Mouse (Mus musculus): Measurements from ENCODE around the gene Phykpl. TPM values are rescaled to one million over a fixed set of nuclear protein-coding genes. Genes with fewer than 3 reads are reported as not detected.
A peak's percentile ranks its signal among the peaks of the same experiment; 100 is the strongest.

The Phykpl gene
- polyA plus RNA-seq, 1 experiment from 2014 or later: 11.8 TPM

- 55% methylated on average over 10 of the region's 10 CpGs for WGBS (ENCODE audit: insufficient replicate concordance)
- Histone ChIP-seq H3K27ac (replicated peaks) (no peak overlapping the region), H3K4me1 (replicated peaks) (peaks cover 8% of the 10 kb centered on the region; the same call in 1 of the 2 replicates), H3K27me3 (no peaks in the 10 kb centered on the region), H3K9ac (no peak overlapping the region), H3K36me3 (replicated peaks) (no peaks in the 10 kb centered on the region), H3K9me3 (replicated peaks) (no peaks in the 10 kb centered on the region), H3K4me3 (replicated peaks) (no peak overlapping the region), H3K4me2 (no peak overlapping the region)
- no peak for ATAC-seq (ENCODE audit: insufficient read depth)
Observed at GRCm38 (mm10) chr11:51554590-51554989, 30.0 kb upstream of the Phykpl start.

GRCm38 (mm10) chr11:51555066-51555465 is 29.5 kb upstream of the Phykpl start:
- Histone ChIP-seq H3K4me2 (no peak overlapping the region), H3K9ac (no peak overlapping the region), H3K27ac (replicated peaks) (no peak overlapping the region), H3K27me3 (no peaks in the 10 kb centered on the region), H3K4me1 (replicated peaks) (peaks cover 8% of the 10 kb centered on the region; the same call in 1 of the 2 replicates), H3K9me3 (replicated peaks) (no peaks in the 10 kb centered on the region), H3K4me3 (replicated peaks) (no peak overlapping the region), H3K36me3 (replicated peaks) (no peaks in the 10 kb centered on the region)
- 13% methylated on average over 2 of the region's 2 CpGs for WGBS (ENCODE audit: insufficient replicate concordance)
- ATAC-seq (ENCODE audit: insufficient read depth): no peak

- Histone ChIP-seq H3K4me1 (replicated peaks) (no peaks in the 10 kb centered on the region), H3K36me3 (replicated peaks) (no peaks in the 10 kb centered on the region), H3K4me3 (replicated peaks) (no peak overlapping the region), H3K9me3 (replicated peaks) (no peaks in the 10 kb centered on the region), H3K27me3 (no peaks in the 10 kb centered on the region), H3K4me2 (no peak overlapping the region), H3K27ac (replicated peaks) (no peak overlapping the region), H3K9ac (no peak overlapping the region)
- WGBS (ENCODE audit: insufficient replicate concordance): 53% methylated on average over 1 of the region's 1 CpGs
- no peak for ATAC-seq (ENCODE audit: insufficient read depth)
Observed at GRCm38 (mm10) chr11:51563276-51563675, 21.3 kb upstream of the Phykpl start.

GRCm38 (mm10) chr11:51565062-51565461 is 19.5 kb upstream of the Phykpl start:
- H3K4me1 ChIP-seq (replicated peaks): no peaks in the 10 kb centered on the region
- 6% methylated on average over 3 of the region's 3 CpGs for WGBS (ENCODE audit: insufficient replicate concordance)
- H3K9me3 ChIP-seq (replicated peaks): no peaks in the 10 kb centered on the region
- H3K4me3 ChIP-seq (replicated peaks): no peak overlapping the region
- H3K36me3 ChIP-seq (replicated peaks): no peaks in the 10 kb centered on the region
- H3K27me3 ChIP-seq: no peaks in the 10 kb centered on the region
- no peak for ATAC-seq (ENCODE audit: insufficient read depth)
- no peak overlapping the region for H3K27ac ChIP-seq (replicated peaks)
- no peak overlapping the region for H3K4me2 ChIP-seq
- no peak overlapping the region for H3K9ac ChIP-seq

GRCm38 (mm10) chr11:51565951-51566350 is 18.6 kb upstream of the Phykpl start:
- Histone ChIP-seq H3K4me1 (replicated peaks) (no peaks in the 10 kb centered on the region), H3K27ac (replicated peaks) (no peak overlapping the region), H3K9ac (no peak overlapping the region), H3K9me3 (replicated peaks) (no peaks in the 10 kb centered on the region), H3K27me3 (no peaks in the 10 kb centered on the region), H3K36me3 (replicated peaks) (no peaks in the 10 kb centered on the region), H3K4me2 (no peak overlapping the region), H3K4me3 (replicated peaks) (no peak overlapping the region)
- 72% methylated on average over 6 of the region's 6 CpGs for WGBS (ENCODE audit: insufficient replicate concordance)
- no peak for ATAC-seq (ENCODE audit: insufficient read depth)

GRCm38 (mm10) chr11:51568801-51569200 is 15.8 kb upstream of the Phykpl start:
- Histone ChIP-seq H3K4me1 (replicated peaks) (no peaks in the 10 kb centered on the region), H3K4me2 (no peak overlapping the region), H3K36me3 (replicated peaks) (no peaks in the 10 kb centered on the region), H3K4me3 (replicated peaks) (no peak overlapping the region), H3K27ac (replicated peaks) (no peak overlapping the region), H3K9me3 (replicated peaks) (no peaks in the 10 kb centered on the region), H3K9ac (no peak overlapping the region), H3K27me3 (no peaks in the 10 kb centered on the region)
- WGBS (ENCODE audit: insufficient replicate concordance): 67% methylated on average over 4 of the region's 4 CpGs
- no peak for ATAC-seq (ENCODE audit: insufficient read depth)

GRCm38 (mm10) chr11:51576454-51576853 is 8.1 kb upstream of the Phykpl start:
- Histone ChIP-seq H3K9me3 (replicated peaks) (no peaks in the 10 kb centered on the region), H3K9ac (no peak overlapping the region), H3K4me2 (no peak overlapping the region), H3K36me3 (replicated peaks) (no peaks in the 10 kb centered on the region), H3K27ac (replicated peaks) (no peak overlapping the region), H3K4me3 (replicated peaks) (no peak overlapping the region), H3K27me3 (no peaks in the 10 kb centered on the region), H3K4me1 (replicated peaks) (no peaks in the 10 kb centered on the region)
- WGBS (ENCODE audit: insufficient replicate concordance): 73% methylated on average over 4 of the region's 4 CpGs
- ATAC-seq (ENCODE audit: insufficient read depth): no peak

- WGBS (ENCODE audit: insufficient replicate concordance): 34% methylated on average over 7 of the region's 7 CpGs
Observed at GRCm38 (mm10) chr11:51577587-51577986, 7.0 kb upstream of the Phykpl start.

GRCm38 (mm10) chr11:51579024-51579423 is 5.5 kb upstream of the Phykpl start:
- peaks cover 13% of the 10 kb centered on the region for H3K4me1 ChIP-seq (replicated peaks)
- H3K4me2 ChIP-seq: no peak overlapping the region
- no peak for ATAC-seq (ENCODE audit: insufficient read depth)
- H3K27me3 ChIP-seq: no peaks in the 10 kb centered on the region
- H3K9ac ChIP-seq: no peak overlapping the region
- no peak overlapping the region for H3K4me3 ChIP-seq (replicated peaks)
- no peaks in the 10 kb centered on the region for H3K36me3 ChIP-seq (replicated peaks)
- no peaks in the 10 kb centered on the region for H3K9me3 ChIP-seq (replicated peaks)
- H3K27ac ChIP-seq (replicated peaks): no peak overlapping the region
- 36% methylated on average over 4 of the region's 4 CpGs for WGBS (ENCODE audit: insufficient replicate concordance)

More at GRCm38 (mm10) chr11:51577587-51577986, 7.0 kb upstream of the Phykpl start:
- ATAC-seq (ENCODE audit: insufficient read depth): no peak
- no peaks in the 10 kb centered on the region for H3K9me3 ChIP-seq (replicated peaks)
- no peak overlapping the region for H3K9ac ChIP-seq
- no peaks in the 10 kb centered on the region for H3K27me3 ChIP-seq
- H3K27ac ChIP-seq (replicated peaks): no peak overlapping the region
- no peaks in the 10 kb centered on the region for H3K4me1 ChIP-seq (replicated peaks)
- no peak overlapping the region for H3K4me3 ChIP-seq (replicated peaks)
- no peak overlapping the region for H3K4me2 ChIP-seq
- no peaks in the 10 kb centered on the region for H3K36me3 ChIP-seq (replicated peaks)

- H3K36me3 ChIP-seq (replicated peaks): peaks cover 20% of the 10 kb centered on the region
- H3K9me3 ChIP-seq (replicated peaks): no peaks in the 10 kb centered on the region
- no peak overlapping the region for H3K9ac ChIP-seq
- WGBS (ENCODE audit: insufficient replicate concordance): 15% methylated on average over 8 of the region's 8 CpGs
- H3K4me2 ChIP-seq: no peak overlapping the region
- H3K27me3 ChIP-seq: no peaks in the 10 kb centered on the region
- no peak for ATAC-seq (ENCODE audit: insufficient read depth)
- H3K4me1 ChIP-seq (replicated peaks): peaks cover 47% of the 10 kb centered on the region
- no peak overlapping the region for H3K4me3 ChIP-seq (replicated peaks)
- peak overlapping the region; percentile 93; the same call in 1 of the 2 replicates for H3K27ac ChIP-seq (replicated peaks)
Observed at GRCm38 (mm10) chr11:51582713-51583112, 1.8 kb upstream of the Phykpl start.

GRCm38 (mm10) chr11:51584057-51584430 is 513 bp upstream of the Phykpl start:
- 13% methylated on average over 9 of the region's 9 CpGs for WGBS (ENCODE audit: insufficient replicate concordance)
- ATAC-seq (ENCODE audit: insufficient read depth): peak; percentile 13
- H3K27ac ChIP-seq (replicated peaks): peak overlapping the region; percentile 93
- peak overlapping the region; percentile 96 for H3K4me2 ChIP-seq
- H3K4me1 ChIP-seq (replicated peaks): peaks cover 47% of the 10 kb centered on the region
- H3K9ac ChIP-seq: peak overlapping the region; percentile 94
- no peaks in the 10 kb centered on the region for H3K9me3 ChIP-seq (replicated peaks)
- H3K27me3 ChIP-seq: no peaks in the 10 kb centered on the region
- peaks cover 33% of the 10 kb centered on the region for H3K36me3 ChIP-seq (replicated peaks)
- H3K4me3 ChIP-seq (replicated peaks): peak overlapping the region; percentile 90

- no peaks in the 10 kb centered on the region for H3K27me3 ChIP-seq
- H3K4me3 ChIP-seq (replicated peaks): peak overlapping the region; percentile 90
- H3K27ac ChIP-seq (replicated peaks): peak overlapping the region; percentile 93; the same call in 1 of the 2 replicates
- H3K4me2 ChIP-seq: peak overlapping the region; percentile 96
- ATAC-seq (ENCODE audit: insufficient read depth): no peak
- WGBS (ENCODE audit: insufficient replicate concordance): 32% methylated on average over 8 of the region's 8 CpGs
- peak overlapping the region; percentile 94 for H3K9ac ChIP-seq
- peaks cover 49% of the 10 kb centered on the region for H3K36me3 ChIP-seq (replicated peaks)
- H3K9me3 ChIP-seq (replicated peaks): no peaks in the 10 kb centered on the region
- H3K4me1 ChIP-seq (replicated peaks): peaks cover 47% of the 10 kb centered on the region
Observed at GRCm38 (mm10) chr11:51585608-51586252, 1.2 kb downstream of the Phykpl start.

Data from liver, embryonic 15.5 days (tissue).